Mouse (Mus musculus) myocyte (in vitro differentiated cells): ENCODE results near the gene Svop.

ENCODE experiments used
- E2F4 ChIP-seq: IDR thresholded peaks from one replicate; pipeline ENCODE4 v1.6.1; 2011; ENCODE audit warnings: mild to moderate bottlenecking, control low read depth, moderate library complexity; ENCODE audit not compliant: insufficient read depth
- MYOD1 ChIP-seq, 3 experiments: IDR thresholded peaks; one replicate each; pipeline ENCODE4 v1.6.1; 2011; ENCODE audit warnings: control low read depth in 2 of 3, low read depth in 2 of 3, mild to moderate bottlenecking in 2 of 3, moderate library complexity in 1 of 3; ENCODE audit not compliant: insufficient read length in 2 of 3, control insufficient read depth in 1 of 3
- POLR2A ChIP-seq: IDR thresholded peaks from one replicate; pipeline ENCODE4 v1.6.1; 2011; ENCODE audit warnings: low read depth, mild to moderate bottlenecking, control low read depth, moderate library complexity; ENCODE audit not compliant: insufficient read length
- POLR2AphosphoS2 ChIP-seq: IDR thresholded peaks from one replicate; pipeline ENCODE4 v1.6.1; 2011; ENCODE audit warnings: low read depth, control low read depth; ENCODE audit not compliant: insufficient read length
- TCF12 ChIP-seq: IDR thresholded peaks from one replicate; pipeline ENCODE4 v1.6.1; 2011; ENCODE audit warnings: mild to moderate bottlenecking, control low read depth; ENCODE audit not compliant: poor library complexity, insufficient read depth, severe bottlenecking
- USF1 ChIP-seq: IDR thresholded peaks from one replicate; pipeline ENCODE4 v1.6.1; 2011; ENCODE audit warnings: low read depth, mild to moderate bottlenecking, control low read depth, moderate library complexity

DNA sequence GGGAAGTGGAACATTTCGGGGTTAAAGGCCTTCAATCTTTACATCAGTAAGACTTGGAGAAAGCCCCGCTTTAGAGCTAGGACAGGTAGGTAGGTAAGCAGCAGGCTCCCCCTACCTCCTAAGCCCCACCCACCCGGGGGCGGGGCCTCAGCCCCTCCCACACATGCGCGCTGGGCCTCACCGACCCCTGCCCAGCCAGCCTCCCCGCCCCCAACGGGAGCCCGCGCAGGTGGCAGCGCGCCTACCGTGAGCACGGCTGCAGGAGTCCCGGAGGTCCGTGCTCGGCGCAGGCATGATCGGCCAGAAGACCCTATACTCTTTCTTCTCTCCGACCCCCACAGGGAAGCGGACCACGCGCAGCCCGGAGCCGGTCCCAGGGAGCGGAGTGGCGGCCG, 38.8 kb upstream of the Svop start, which contains the start of gene Ung:
- no peak for TF ChIP-seq TCF12
- no peak for TF ChIP-seq POLR2AphosphoS2
- TF ChIP-seq MYOD1 (IDR thresholded peaks at IDR 0.05; ENCODE audit: control insufficient read depth in 1 of 3, insufficient read length in 2 of 3, low read depth in 2 of 3) = no peak
- no peak for TF ChIP-seq POLR2A
- no peak for TF ChIP-seq USF1
- TF ChIP-seq E2F4 = no peak
